Mouse (Mus musculus) stomach, embryonic 16.5 days (tissue): ENCODE measurements around the gene Hist2h2aa1. TPM values are rescaled to one million over a fixed set of nuclear protein-coding genes. Genes with fewer than 3 reads are reported as not detected.
A peak's percentile ranks its signal among the peaks of the same experiment; 100 is the strongest.
"Not testable (repeated sequence)": the region's sequence is repeated elsewhere in the genome, so short reads cannot be mapped to it uniquely, and the experiment has no call there.

Experiments used
- ATAC-seq: fragments of 200-750 bp; cut with Nextera tagmentation; 2 replicates; pipeline ENCODE4 v1.8.0; 2017; ENCODE audit warnings: moderate number of reproducible peaks, moderate TSS enrichment; ENCODE audit not compliant: insufficient read depth, low FRiP score
- H3K27ac ChIP-seq: fragments of 300-500 bp; sonication (generic); 2 replicates; pipeline ENCODE4 v1.5.1; 2014; ENCODE audit warnings: low read length
- H3K27me3 ChIP-seq: fragments of 300-500 bp; sonication (generic); 2 replicates; pipeline ENCODE4 v1.6.1; 2014; ENCODE audit warnings: low read length, control low read depth, mixed read lengths; ENCODE audit not compliant: control insufficient read depth, insufficient read depth
- H3K36me3 ChIP-seq: fragments of 300-500 bp; sonication (generic); 2 replicates; pipeline ENCODE4 v1.6.1; 2014; ENCODE audit warnings: low read length; ENCODE audit not compliant: control insufficient read depth, insufficient read depth
- H3K4me1 ChIP-seq: fragments of 300-500 bp; sonication (generic); 2 replicates; pipeline ENCODE4 v1.6.1; 2014; ENCODE audit warnings: low read length, control low read depth, mixed read lengths; ENCODE audit not compliant: control insufficient read depth, insufficient read depth
- H3K4me2 ChIP-seq: fragments of 300-500 bp; sonication (generic); 2 replicates; pipeline ENCODE4 v1.6.1; 2014; ENCODE audit warnings: low read depth, low read length, mixed read lengths
- H3K4me3 ChIP-seq: fragments of 300-500 bp; sonication (generic); replicated peaks from 2 replicates; pipeline ENCODE4 v1.5.1; 2014; ENCODE audit warnings: mild to moderate bottlenecking, low read length
- H3K9ac ChIP-seq: fragments of 300-500 bp; sonication (generic); 2 replicates; pipeline ENCODE4 v1.6.1; 2014; ENCODE audit warnings: low read length
- H3K9me3 ChIP-seq: fragments of 300-500 bp; sonication (generic); replicated peaks from 2 replicates; pipeline ENCODE4 v1.6.1; 2016; ENCODE audit warnings: low read length, control low read depth; ENCODE audit not compliant: control insufficient read depth
- WGBS: fragments of 180-500 bp; shearing (Covaris S2); extraction: QIAGEN DNeasy Blood & Tissue Kit; methylation state at CpG from one replicate; pipeline ENCODE4 v1.1.7; 2014; 5-methylcytosine and 5-hydroxymethylcytosine counted together
- polyA plus RNA-seq: library from polyadenylated mRNA; unstranded; fragments of >200 nt; fragmentation: Nextera tagmentation; extraction: Ambion mirVana; gene quantifications from 2 replicates; pipeline ENCODE4 v1.2.1, GENCODE M21; 2015

The Hist2h2aa1 gene
- polyA plus RNA-seq, 1 experiment from 2014 or later: 19.4 TPM

DNA sequence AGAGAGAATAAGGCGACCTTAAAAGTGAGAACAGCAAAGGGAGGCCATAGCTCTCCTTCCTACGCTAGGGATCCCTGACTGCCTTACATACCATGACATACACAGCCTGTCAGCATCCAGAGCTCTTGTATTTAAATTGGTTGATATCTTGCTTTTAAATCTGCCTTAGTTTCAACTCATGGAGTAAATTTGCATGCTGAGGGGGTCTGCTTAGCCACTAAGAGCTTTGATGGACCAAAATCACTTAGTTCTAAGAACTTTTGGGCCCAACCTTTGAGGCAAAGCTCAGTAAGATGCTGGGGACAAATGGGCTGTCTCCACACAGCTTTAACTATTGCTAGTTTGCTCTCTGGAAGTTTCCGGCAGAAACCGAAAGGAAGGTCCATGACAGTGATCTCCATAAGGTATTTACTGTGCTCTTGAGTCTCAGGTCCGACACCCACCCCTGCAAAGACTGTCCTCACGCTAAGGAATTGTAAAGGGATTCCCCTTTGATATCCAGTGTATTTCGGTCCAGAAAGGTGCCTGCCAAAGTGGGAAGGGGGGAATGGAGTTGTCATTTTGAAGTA lies 7.9 kb upstream of the Hist2h2aa1 start:
- no peak for ATAC-seq
- Histone ChIP-seq H3K36me3 (no peaks in the 10 kb centered on the region), H3K9ac (peak overlapping the region; percentile 77), H3K4me2 (peak overlapping the region; percentile 71), H3K9me3 (no peaks in the 10 kb centered on the region), H3K4me3 (peak overlapping the region; percentile 58), H3K4me1 (peaks cover 19% of the 10 kb centered on the region), H3K27me3 (no peaks in the 10 kb centered on the region), H3K27ac (peak overlapping the region; percentile 79)
- 15% methylated on average over 7 of the region's 7 CpGs for WGBS

DNA sequence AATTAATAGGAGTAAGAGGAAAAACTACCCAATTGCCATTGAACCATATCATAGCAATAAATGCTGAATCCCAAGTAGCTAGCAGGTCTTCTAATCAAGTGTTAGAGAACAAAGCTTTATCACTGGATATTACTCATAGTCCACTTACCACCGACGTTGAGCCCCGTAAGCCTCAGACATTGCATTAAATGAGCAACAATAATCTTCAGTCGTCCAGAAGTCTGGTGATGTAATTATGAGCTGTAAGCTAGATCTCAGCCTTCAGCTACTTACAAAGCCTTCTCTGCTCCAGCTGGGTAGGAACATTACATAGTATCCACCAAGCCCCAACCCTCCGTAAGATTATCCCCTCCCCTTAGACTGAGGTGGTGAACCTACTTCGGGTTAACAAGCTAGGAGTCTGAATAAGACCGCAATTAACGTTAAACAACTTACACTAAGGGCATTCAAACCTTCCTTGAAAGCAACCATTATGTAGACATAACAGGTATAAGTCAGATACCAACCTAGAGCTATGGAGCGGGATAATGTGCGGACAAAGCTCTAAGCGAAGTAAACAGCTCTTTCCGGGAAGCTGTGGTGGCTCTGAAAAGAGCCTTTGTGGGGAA lies 7.3 kb upstream of the Hist2h2aa1 start:
- Histone ChIP-seq H3K9ac (peak overlapping the region; percentile 77), H3K27ac (peak overlapping the region; percentile 79), H3K4me3 (peak overlapping the region; percentile 58), H3K36me3 (no peaks in the 10 kb centered on the region), H3K4me2 (peak overlapping the region; percentile 71), H3K27me3 (no peaks in the 10 kb centered on the region), H3K4me1 (peaks cover 19% of the 10 kb centered on the region), H3K9me3 (no peaks in the 10 kb centered on the region)
- no peak for ATAC-seq
- WGBS: under 1% methylated on average over 12 of the region's 12 CpGs

DNA sequence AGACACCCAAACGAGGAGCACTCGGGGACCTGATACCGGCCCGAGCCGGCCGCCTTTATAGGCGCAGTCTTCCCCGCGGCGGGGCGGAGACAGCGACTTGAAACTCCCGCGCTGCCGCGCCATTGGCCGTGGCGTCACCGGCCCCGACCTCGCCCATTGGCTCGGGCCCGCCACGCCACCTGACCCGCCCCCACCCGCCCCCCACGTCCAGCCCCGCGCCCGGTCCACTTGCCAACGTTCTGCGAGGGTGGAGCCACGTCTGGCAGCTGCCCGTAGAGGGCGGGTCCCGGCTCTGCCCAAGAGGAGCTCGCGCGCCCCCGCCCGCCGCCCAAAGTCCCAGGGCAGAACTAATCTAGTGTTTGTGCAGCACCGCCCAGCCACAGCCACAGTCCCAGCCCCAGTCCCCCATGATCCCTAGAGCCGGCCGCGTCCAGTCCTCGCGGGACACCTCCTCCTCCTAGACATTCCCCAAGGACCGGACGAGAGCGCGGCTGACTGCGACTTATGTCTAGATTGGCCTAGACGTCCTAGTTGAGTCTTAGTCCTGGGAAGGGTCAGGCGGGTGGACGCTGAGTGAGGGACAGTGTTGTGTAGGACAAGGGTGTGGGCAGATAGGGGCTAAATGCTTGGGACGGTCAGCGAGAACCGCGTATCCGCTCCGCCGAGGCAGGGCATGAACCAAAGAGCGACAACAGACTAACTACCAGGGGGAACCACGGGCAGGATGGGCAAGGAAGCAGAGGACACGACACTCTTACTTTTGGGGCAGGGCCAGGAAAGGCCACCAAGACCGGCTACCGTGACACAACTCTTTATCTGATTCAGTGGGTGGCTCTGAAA lies 6.1 kb upstream of the Hist2h2aa1 start, which contains the start of gene Hist2h3c2:
Hist2h3c2 (minus strand) TSS at position 174 of the 840 bp plus-strand sequence.
- H3K27me3 ChIP-seq, H3K9me3 ChIP-seq, H3K36me3 ChIP-seq: not testable (repeated sequence)
- peak within 1 kb of the TSS; percentile 79 for H3K27ac ChIP-seq
- peak within 1 kb of the TSS; percentile 58 for H3K4me3 ChIP-seq
- H3K4me2 ChIP-seq: peak within 1 kb of the TSS; percentile 71
- H3K4me1 ChIP-seq: peaks cover 21% of the 10 kb centered on the region
- ATAC-seq: peak; percentile 93
- peak within 1 kb of the TSS; percentile 77 for H3K9ac ChIP-seq
- WGBS: 0% methylated on average over 10 of the region's 68 CpGs

DNA sequence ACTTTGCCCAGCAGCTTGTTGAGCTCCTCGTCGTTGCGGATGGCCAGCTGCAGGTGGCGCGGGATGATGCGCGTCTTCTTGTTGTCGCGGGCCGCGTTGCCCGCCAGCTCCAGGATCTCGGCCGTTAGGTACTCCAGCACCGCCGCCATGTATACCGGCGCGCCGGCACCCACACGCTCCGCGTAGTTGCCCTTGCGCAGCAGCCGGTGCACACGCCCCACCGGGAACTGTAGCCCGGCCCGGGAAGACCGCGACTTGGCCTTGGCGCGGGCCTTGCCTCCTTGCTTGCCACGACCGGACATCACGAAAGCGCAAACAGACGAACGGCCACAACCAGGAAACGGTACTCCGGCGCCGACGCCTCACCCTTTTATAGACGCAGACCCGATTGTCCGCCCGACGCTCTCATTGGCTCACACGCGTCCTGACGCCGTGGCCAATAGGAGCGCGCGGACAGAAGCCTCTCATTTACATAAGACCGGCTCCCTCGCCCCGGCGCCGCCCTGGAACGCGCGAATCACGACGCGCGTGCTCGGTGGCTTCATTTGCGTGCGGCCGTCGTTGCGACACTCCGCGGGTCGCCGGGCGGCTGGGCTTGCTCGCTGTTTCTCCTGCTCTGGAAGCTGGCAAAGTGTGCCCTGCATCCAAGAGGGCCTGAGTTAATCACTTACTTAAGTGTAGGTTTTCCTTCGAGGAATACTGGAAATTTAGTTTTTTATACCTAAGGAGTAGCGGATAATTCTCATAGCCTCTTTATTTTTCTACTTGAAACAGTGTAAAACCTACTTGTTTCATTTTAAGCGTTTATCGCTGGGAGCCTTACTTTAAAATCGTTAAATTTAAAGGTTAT lies 5.1 kb upstream of the Hist2h2aa1 start, which contains the start of gene Hist2h2aa2:
Hist2h2aa2 (minus strand) TSS at position 328 of the 850 bp plus-strand sequence.
- peak; percentile 83 for ATAC-seq
- peak within 1 kb of the TSS; percentile 52 for H3K4me2 ChIP-seq
- H3K9me3 ChIP-seq, H3K27me3 ChIP-seq, H3K36me3 ChIP-seq: not testable (repeated sequence)
- WGBS: 3% methylated on average over 30 of the region's 85 CpGs
- peak within 1 kb of the TSS; percentile 37 for H3K4me3 ChIP-seq
- H3K4me1 ChIP-seq: peaks cover 26% of the 10 kb centered on the region
- peak within 1 kb of the TSS; percentile 82 for H3K27ac ChIP-seq
- peak within 1 kb of the TSS; percentile 60 for H3K9ac ChIP-seq

- Histone ChIP-seq H3K9me3 (no peaks in the 10 kb centered on the region), H3K27me3 (no peaks in the 10 kb centered on the region), H3K36me3 (no peaks in the 10 kb centered on the region), H3K9ac (peak overlapping the region; percentile 60), H3K4me3 (no peak overlapping the region), H3K27ac (peak overlapping the region; percentile 82), H3K4me1 (peaks cover 26% of the 10 kb centered on the region), H3K4me2 (peak overlapping the region; percentile 52)
- no peak for ATAC-seq
- WGBS: 76% methylated on average over 9 of the region's 9 CpGs
Measured at GRCm38 (mm10) chr3:96240799-96241197, 4.5 kb upstream of the Hist2h2aa1 start.

DNA sequence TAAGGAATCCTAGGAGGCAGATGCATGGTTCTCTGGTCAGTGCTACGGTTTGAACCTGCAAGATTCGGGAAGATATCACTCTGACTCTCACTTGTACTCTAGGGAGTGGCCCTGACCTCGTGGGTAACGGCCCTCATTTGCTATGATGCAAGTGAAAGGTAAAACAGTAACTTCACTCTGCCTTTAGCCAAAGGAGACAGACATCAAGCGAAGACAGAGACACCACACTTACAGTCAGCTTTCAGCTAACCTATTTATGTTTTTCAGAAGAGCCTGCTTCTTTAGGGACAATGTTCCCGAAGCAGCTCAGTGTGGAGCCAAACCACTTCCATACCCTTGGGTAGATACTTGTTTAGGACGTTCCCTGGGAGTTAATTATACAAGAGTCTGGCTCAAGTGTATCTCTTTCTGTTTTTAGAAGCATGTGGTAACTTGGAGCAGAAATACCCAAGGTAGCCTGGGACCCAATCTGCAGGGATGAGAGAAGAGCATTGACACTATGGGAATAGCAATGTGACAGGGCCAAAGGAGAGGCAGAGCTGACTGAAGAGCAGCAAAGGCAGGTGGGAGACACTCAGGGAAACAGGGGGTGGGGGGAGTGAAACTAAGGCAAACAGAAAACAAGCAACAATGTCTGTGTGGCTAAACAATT lies 1.2 kb upstream of the Hist2h2aa1 start:
- WGBS: 76% methylated on average over 7 of the region's 7 CpGs
- no peak for ATAC-seq
- H3K4me3 ChIP-seq: peak overlapping the region; percentile 62; the same call in 1 of the 2 replicates

DNA sequence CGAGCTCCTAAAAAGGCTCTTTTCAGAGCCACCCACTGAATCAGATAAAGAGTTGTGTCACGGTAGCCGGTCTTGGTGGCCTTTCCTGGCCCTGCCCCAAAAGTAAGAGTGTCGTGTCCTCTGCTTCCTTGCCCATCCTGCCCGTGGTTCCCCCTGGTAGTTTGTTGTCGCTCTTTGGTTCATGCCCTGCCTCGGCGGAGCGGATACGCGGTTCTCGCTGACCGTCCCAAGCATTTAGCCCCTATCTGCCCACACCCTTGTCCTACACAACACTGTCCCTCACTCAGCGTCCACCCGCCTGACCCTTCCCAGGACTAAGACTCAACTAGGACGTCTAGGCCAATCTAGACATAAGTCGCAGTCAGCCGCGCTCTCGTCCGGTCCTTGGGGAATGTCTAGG lies 721 bp downstream of the Hist2h2aa1 start:
- not testable (repeated sequence) for ATAC-seq, H3K9ac ChIP-seq, H3K9me3 ChIP-seq, H3K36me3 ChIP-seq, H3K27me3 ChIP-seq, H3K4me2 ChIP-seq
- Histone ChIP-seq H3K27ac (peak overlapping the region; percentile 55; the same call in 1 of the 2 replicates), H3K4me3 (peak overlapping the region; percentile 36), H3K4me1 (peaks cover 21% of the 10 kb centered on the region)
- 0% methylated on average over 10 of the region's 21 CpGs for WGBS

More for the DNA sequence above, 1.2 kb upstream of the Hist2h2aa1 start:
- H3K4me1 ChIP-seq: peaks cover 24% of the 10 kb centered on the region
- H3K36me3 ChIP-seq: no peaks in the 10 kb centered on the region
- H3K27me3 ChIP-seq: no peaks in the 10 kb centered on the region
- no peaks in the 10 kb centered on the region for H3K9me3 ChIP-seq
- peak overlapping the region; percentile 61 for H3K4me2 ChIP-seq
- peak overlapping the region; percentile 61 for H3K9ac ChIP-seq
- peak overlapping the region; percentile 99 for H3K27ac ChIP-seq

DNA sequence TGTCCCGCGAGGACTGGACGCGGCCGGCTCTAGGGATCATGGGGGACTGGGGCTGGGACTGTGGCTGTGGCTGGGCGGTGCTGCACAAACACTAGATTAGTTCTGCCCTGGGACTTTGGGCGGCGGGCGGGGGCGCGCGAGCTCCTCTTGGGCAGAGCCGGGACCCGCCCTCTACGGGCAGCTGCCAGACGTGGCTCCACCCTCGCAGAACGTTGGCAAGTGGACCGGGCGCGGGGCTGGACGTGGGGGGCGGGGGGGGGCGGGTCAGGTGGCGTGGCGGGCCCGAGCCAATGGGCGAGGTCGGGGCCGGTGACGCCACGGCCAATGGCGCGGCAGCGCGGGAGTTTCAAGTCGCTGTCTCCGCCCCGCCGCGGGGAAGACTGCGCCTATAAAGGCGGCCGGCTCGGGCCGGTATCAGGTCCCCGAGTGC lies 1.1 kb downstream of the Hist2h2aa1 start, which contains the start of gene Hist2h3c1:
Hist2h3c1 (plus strand) TSS at position 259 of the 430 bp plus-strand sequence.
- peak within 1 kb of the TSS; percentile 66 for H3K27ac ChIP-seq
- H3K4me3 ChIP-seq: peak within 1 kb of the TSS; percentile 49
- H3K36me3 ChIP-seq, H3K27me3 ChIP-seq, H3K9me3 ChIP-seq: not testable (repeated sequence)
- H3K9ac ChIP-seq: peak within 1 kb of the TSS; percentile 72
- ATAC-seq: peak; percentile 94
- peak within 1 kb of the TSS; percentile 57 for H3K4me2 ChIP-seq
- H3K4me1 ChIP-seq: peaks cover 21% of the 10 kb centered on the region
- 0% methylated on average over 5 of the region's 47 CpGs for WGBS
